Comparison of ENCODE assay signal across 15 mouse cellular contexts in the genomic region with DNA sequence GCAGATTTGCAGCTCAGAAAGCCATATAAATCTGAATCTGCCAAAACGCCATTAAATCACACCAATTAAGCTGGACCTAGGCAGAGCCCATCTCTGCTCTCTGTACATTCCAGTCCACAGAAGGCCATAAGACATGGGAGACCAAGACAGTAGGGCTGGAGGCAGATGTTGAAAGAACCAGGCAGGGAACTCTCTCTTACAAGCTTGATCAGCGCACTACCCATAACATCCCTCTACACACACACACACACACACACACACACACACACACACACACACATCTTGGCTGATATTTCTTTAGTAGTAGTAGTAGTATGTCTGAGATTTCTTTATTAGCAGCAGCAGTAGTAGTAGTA.
A peak's percentile ranks its signal among the peaks of the same experiment; 100 is the strongest.
DNase-seq lines count a peak whose midpoint lies in the region; ATAC-seq and TF ChIP-seq lines count a peak whose summit lies in the region.
"Had no signal": no experiment of that assay in that cellular context is flagged by ENCODE, and none has a peak within 500 bp of the region (broad histone marks: within the 10 kb centered on the region; RNA-seq: fewer than 3 reads in every experiment).

No protein-coding gene starts in this region.

- ATAC-seq in forebrain, embryonic 12.5 days (ENCODE audit: low FRiP score): peak; percentile 39
- ATAC-seq in hindbrain, postnatal 0 days: no peak
- peak; percentile 73 for ATAC-seq in neural tube, embryonic 14.5 days (ENCODE audit: low read depth)
- ATAC-seq: Patski had no signal

- no peak for TF ChIP-seq CTCF in left cerebral cortex, adult 2 months (IDR thresholded peaks at IDR 0.05)
- no peak for TF ChIP-seq CTCF in hindbrain, postnatal 0 days (IDR thresholded peaks at IDR 0.05; ENCODE audit: low read depth)

- 45% methylated on average over 2 of the region's 2 CpGs for WGBS in forebrain, embryonic 12.5 days
- WGBS in hindbrain, postnatal 0 days: 52% methylated on average over 2 of the region's 2 CpGs
- WGBS in neural tube, embryonic 14.5 days: 30% methylated on average over 2 of the region's 2 CpGs

- H3K4me2 ChIP-seq in forebrain, embryonic 12.5 days: peak overlapping the region; percentile 35
- 0 out of 2 replicates have a peak overlapping the region, but pooled peaks have one; percentile 33 for H3K4me2 ChIP-seq in hindbrain, postnatal 0 days (ENCODE audit: low read depth, low read length)
- H3K4me2 ChIP-seq in neural tube, embryonic 14.5 days (ENCODE audit: low read depth, low read length): peak overlapping the region; percentile 23; the same call in 1 of the 2 replicates
- H3K4me2 ChIP-seq: heart, embryonic 12.5 days had no signal

- H3K9ac ChIP-seq in forebrain, embryonic 12.5 days: peak overlapping the region; percentile 33; the same call in 1 of the 2 replicates
- H3K9ac ChIP-seq in hindbrain, postnatal 0 days (replicated peaks; ENCODE audit: low read length): no peak overlapping the region
- H3K9ac ChIP-seq in neural tube, embryonic 14.5 days (replicated peaks; ENCODE audit: low read depth, low read length): no peak overlapping the region; the same call in 1 of the 2 replicates
- H3K9ac ChIP-seq: heart, embryonic 12.5 days; limb, embryonic 13.5 days had no signal

- peak overlapping the region; percentile 93 for H3K27ac ChIP-seq in left cerebral cortex, adult 2 months
- H3K27ac ChIP-seq in forebrain, embryonic 12.5 days: peak overlapping the region; percentile 75
- H3K27ac ChIP-seq in hindbrain, postnatal 0 days: peak overlapping the region; percentile 67
- H3K27ac ChIP-seq in neural tube, embryonic 14.5 days (ENCODE audit: low read depth, low read length): peak overlapping the region; percentile 81
- H3K27ac ChIP-seq: limb, embryonic 13.5 days; macrophage had no signal

- H3K4me3 ChIP-seq in left cerebral cortex, adult 2 months: no peak overlapping the region
- 0 out of 2 replicates have a peak overlapping the region, but pooled peaks have one; percentile 8 for H3K4me3 ChIP-seq in forebrain, embryonic 12.5 days (replicated peaks)
- H3K4me3 ChIP-seq in hindbrain, postnatal 0 days (ENCODE audit: low read length): no peak overlapping the region
- no peak overlapping the region for H3K4me3 ChIP-seq in neural tube, embryonic 14.5 days (ENCODE audit: low read depth, low read length)
- H3K4me3 ChIP-seq: heart, embryonic 12.5 days; limb, embryonic 13.5 days had no signal

- H3K4me1 ChIP-seq in forebrain, embryonic 12.5 days: peaks cover 21% of the 10 kb centered on the region
- H3K4me1 ChIP-seq in hindbrain, postnatal 0 days (ENCODE audit: insufficient read depth, low read length): peaks cover 16% of the 10 kb centered on the region
- peaks cover 22% of the 10 kb centered on the region for H3K4me1 ChIP-seq in neural tube, embryonic 14.5 days (ENCODE audit: control insufficient read depth, insufficient read depth, low read length)

- intact Hi-C loops in left cerebral cortex, adult 2 months (cut with DNase I): no loop called here
- intact Hi-C loops in left cerebral cortex, postnatal 14 days (cut with DNase I): no loop called here
- intact Hi-C loops in left cerebral cortex, postnatal 10 days (cut with DNase I): no loop called here

- no peak for DNase-seq in left cerebral cortex, adult 2 months (ENCODE audit: extremely low spot score in 1 of 2, low spot score in 2 of 2)
- no peak for DNase-seq in left cerebral cortex, postnatal 14 days (ENCODE audit: low spot score in 2 of 2)
- DNase-seq in hindbrain, postnatal 0 days (ENCODE audit: low spot score): no peak
- DNase-seq in gastrocnemius, postnatal 10 days: no peak
- DNase-seq in left cerebral cortex, postnatal 10 days (ENCODE audit: extremely low spot score in 1 of 2, low spot score in 2 of 2): no peak
- DNase-seq in heart, postnatal 4 days: no peak
- DNase-seq: adrenal gland, postnatal 14 days; kidney, adult 11 months; layer of hippocampus, adult 9-11 months had no signal

- no peaks in the 10 kb centered on the region for H3K27me3 ChIP-seq in forebrain, embryonic 12.5 days
- no peaks in the 10 kb centered on the region for H3K27me3 ChIP-seq in hindbrain, postnatal 0 days (ENCODE audit: insufficient read depth, low read length)
- no peaks in the 10 kb centered on the region for H3K27me3 ChIP-seq in neural tube, embryonic 14.5 days (ENCODE audit: control insufficient read depth, insufficient read depth, low read length)
- H3K27me3 ChIP-seq: heart, embryonic 12.5 days had no signal

- no peaks in the 10 kb centered on the region for H3K9me3 ChIP-seq in forebrain, embryonic 12.5 days
- H3K9me3 ChIP-seq in hindbrain, postnatal 0 days (ENCODE audit: low read length): no peaks in the 10 kb centered on the region
- no peaks in the 10 kb centered on the region for H3K9me3 ChIP-seq in neural tube, embryonic 14.5 days (ENCODE audit: control insufficient read depth, low read length)
- H3K9me3 ChIP-seq: heart, embryonic 12.5 days; limb, embryonic 13.5 days had no signal

- H3K36me3 ChIP-seq in forebrain, embryonic 12.5 days (replicated peaks): peaks cover 3% of the 10 kb centered on the region; the same call in 1 of the 2 replicates
- H3K36me3 ChIP-seq in hindbrain, postnatal 0 days (ENCODE audit: insufficient read depth, low read length): no peaks in the 10 kb centered on the region
- H3K36me3 ChIP-seq in neural tube, embryonic 14.5 days (ENCODE audit: control insufficient read depth, insufficient read depth, low read length): no peaks in the 10 kb centered on the region
- H3K36me3 ChIP-seq: heart, embryonic 12.5 days had no signal
